Mouse (Mus musculus) lung, postnatal 0 days (tissue): Measurements from ENCODE around the gene Neurog3.
A peak's percentile ranks its signal among the peaks of the same experiment; 100 is the strongest.

Source experiments
- CTCF ChIP-seq: IDR thresholded peaks from 2 replicates; pipeline ENCODE4 v1.5.1; 2016; ENCODE audit warnings: antibody characterized with exemption, mild to moderate bottlenecking
- EP300 ChIP-seq: IDR thresholded peaks from 2 replicates; pipeline ENCODE4 v1.6.1; 2016; ENCODE audit warnings: antibody characterized with exemption, mild to moderate bottlenecking, control low read depth

DNA sequence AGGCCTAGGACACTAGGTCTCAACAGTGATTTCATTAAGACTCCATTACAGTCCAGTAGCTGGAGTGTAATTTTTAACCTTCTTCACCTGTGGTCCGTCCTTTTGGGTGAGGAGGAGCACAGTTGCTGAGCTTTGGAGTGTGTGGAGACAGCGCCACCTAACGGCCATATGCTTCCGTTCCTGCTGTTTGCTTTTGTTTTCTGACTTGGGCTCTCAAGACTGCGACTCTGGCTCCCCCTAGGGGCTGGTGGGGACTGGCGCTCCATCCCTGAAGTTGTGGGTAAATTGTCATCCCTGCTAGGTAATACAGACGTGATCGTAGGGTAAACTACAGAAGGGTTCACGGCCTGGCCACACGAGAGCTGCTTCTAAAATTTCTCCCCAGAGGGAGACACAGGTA, 50.2 kb downstream of the Neurog3 start:
- TF ChIP-seq CTCF (peak; percentile 100), EP300 (no peak)
